Mouse (Mus musculus): ENCODE measurements around the gene Rpl23a. TPM values are rescaled to one million over a fixed set of nuclear protein-coding genes. Genes with fewer than 3 reads are reported as not detected.

Rpl23a gene
- total RNA-seq, 4 experiments from 2014 or later: 1,361 to 1,741 (median 1,547) TPM

DNA sequence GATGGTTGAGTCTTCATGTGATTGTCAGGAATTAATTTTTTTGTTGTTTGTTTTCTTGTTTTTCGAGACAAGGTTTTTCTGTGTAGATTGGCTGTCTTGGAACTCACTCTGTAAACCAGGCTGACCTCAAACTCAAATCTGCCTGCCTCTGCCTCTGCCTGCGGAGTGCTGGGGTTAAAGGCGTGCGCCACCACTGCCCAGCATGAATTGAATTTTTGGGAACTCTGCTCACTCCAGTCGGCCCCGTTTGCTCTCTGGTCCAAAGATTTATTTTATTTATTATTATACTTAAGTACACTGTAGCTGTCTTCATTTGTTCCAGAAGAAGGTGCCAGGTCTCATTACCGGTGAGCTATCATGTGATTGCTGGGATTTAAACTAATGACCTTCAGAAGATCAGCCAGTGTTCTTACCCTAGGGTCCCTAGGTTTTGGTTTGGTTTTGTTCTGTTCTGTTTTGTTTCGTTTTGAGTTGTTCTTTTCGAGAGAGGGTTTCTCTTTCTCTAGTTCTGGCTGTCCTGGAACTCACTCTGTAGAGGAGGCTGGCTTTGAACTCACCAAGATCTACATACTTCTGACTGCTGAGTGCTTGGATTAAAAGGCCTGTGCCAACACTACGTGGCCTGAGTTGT, 615 bp upstream of the Rpl23a start:
- no peak for DNase-seq

DNA sequence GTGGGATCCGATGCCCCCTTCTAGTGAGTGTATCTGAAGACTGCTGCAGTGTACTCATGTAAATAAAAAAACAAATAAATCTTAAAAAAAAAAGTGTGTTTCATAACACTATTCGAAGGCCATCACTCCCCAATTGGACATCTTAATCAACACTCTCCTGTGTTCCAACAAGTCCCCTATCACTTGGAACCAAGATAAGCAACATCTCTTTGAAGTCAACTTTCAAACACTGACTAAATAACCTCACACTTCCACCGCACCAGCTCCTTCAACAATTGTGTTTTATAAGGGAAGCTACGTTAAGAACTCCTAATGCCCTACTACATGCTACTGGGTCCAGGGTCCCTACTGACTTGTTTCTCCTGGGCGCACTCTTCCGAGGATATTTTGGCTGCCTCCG, 934 bp downstream of the Rpl23a start:
- no peak for DNase-seq

DNA sequence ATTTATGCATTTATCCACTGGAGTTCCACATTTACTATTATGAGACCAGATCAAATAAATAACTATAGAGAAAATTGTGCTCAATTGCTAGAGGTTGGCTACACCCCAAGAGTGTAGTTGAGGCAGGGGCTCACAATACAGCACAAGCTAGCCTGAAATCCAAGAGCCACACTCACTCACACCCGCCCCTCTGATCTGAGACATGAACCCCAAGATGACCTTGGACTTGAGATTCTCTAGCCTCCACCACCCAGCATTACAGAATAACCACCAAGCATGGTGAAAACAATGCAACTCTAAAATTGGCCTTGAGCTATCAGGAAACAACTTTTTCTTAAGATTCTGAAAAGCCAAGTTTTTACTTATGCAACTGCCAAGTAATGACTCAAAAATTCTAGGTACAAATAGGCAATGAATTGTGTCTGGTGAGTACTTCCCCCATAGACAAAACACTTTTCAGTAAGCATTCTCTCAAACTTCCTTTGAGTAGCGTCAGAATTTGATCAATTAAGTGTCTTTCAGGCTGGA, 1.5 kb downstream of the Rpl23a start:
- no peak for DNase-seq

DNA sequence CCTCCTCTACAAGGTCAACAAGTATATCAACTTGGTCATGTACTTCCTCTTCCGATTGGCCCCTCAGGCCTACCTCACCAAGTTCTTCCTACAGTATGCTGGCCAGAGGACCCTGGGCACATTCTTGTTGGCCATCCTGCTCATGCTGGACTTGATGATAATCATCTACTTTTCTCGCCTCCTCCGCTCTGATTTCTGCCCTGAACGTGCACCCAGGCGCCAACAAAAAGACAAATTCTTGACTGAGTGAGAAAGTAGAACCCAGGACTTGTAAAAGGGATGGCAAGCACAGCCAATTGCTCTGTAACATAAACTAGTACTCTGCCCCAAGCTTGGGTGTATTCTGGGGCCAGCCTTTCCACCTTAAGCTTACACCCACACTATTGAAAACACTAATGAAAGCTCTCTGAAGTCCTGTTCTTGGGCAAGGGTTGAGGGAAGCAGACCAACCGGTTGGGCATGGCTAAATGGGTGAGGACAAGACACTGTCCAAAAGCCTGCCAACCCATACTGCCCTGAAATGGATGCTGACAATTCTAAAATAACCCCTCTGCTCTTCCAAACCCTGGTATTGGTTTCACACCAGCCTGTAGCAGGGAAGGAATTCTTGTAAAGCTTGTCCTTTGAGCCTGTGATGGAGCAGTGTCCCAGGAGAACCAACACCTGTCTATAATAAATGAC, 3.2 kb downstream of the Rpl23a start:
- no peak for DNase-seq

DNA sequence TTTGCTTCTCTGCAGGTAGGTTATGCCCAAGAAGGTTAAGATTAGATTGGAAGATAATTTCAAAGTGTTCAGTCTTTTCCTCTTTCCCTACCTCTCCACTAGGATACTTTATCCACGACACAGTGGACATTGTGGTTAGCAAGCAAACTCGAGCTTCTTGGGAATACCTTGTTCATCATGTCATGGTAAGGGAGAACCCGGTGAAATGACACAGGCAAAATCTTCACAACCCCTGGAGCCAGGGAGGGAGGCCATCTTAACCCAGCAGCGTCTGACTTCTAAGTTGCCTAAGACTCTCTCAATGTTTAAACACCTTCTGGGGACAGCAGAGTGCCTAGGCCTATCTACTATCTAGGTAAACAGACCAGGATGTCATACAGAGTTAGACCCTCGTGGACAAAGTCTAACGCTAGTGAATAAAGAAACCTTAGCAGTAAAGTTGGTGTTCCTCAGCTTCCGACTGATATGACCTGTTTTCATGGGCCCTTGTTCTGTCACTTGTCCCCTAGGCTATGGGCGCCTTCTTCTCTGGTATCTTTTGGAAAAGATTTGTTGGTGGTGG, 3.9 kb downstream of the Rpl23a start:
- no peak for DNase-seq

DNA sequence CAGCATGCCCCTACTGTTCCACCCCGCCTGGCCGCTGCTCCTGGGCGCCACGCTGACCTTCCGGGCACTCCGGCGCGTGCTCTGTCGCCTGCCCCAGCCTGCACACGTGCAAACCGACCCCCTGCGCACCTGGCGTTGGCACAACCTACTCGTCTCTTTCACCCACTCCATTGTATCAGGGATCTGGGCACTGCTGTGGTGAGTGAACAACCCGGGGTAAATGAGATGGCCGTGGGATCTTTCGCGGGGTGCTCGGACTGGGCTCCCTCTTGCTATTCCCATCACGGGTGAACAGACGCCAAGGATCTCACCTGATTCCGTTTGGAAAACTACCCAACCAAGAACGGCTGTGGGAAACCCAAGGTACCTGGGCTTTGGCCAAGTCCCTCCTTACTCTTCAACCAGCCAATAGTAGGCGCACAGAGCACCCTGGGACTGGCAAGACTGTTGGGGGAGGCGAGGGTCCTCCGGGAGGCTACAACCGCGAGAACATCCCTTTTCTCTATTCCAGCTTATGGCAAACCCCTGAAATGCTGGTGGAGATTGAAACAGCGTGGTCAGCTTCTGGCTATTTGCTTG, 4.4 kb downstream of the Rpl23a start:
- DNase-seq: peak; percentile 66

DNA sequence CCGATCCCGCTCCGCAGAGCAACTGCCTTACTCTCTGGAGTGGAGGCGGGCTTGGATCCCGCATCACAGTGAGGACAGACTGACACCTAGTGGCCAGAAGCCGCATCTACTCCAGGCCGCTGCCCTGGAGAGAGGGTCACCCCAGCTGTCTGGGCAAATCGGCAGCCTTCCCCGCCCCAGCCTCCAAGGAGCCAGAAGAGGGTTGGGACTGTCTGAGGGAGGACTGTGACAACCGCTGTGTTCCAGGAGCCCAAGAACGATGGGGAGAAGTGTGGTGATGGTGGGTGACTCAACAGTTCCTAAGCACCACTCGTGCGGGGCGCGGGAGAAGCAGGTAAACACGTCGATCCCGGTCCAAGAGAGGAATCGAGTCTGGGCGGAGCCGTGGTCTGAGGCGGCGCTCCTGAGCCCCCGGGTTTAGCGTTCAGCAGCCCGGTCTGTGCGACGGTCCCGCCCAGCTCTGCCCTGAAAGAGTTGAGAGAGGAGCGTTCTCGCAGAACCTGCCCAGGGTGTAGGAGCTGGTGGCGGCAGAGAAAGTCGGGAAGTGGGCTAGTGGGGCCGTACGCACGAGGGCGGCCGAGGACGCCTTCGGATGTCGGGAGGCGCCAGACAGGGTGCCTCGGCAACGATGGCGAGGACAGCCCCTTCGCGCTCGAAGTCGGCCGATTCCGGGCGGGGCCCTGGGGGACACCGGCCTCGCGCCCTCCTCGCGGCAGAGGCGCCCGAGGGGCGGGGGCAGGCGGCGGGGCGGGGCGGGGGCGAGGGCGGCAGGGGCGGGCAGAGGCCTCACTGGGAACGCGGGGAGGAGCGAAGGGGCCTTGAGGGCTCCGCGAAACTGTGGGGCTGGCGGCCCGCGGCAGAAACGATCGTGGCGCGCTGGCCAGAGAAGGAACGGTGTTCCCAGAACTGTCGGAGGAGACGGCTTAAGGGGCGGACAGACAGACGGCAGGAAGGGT, 5.2 kb downstream of the Rpl23a start:
- DNase-seq: peak; percentile 94

DNA sequence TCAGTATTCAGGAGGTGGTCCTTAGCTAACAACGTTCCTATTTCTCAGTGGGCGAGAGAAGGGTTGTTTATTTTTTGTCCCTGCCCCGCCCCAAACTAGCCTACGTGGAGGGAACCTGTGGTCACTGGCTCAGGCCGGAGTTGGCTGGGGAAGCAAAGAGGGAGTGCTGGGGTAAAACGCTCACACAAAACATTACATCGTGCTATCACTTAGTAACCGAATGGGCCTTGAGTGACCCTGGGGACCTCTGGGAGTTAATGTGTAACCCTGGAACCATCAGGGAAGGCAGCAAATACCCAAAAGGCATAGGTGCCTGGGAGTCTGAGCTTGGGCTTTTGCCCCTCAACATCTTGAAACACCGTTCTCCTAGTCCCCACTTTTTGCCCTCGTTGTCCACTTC, 5.9 kb downstream of the Rpl23a start:
- no peak for DNase-seq

DNA sequence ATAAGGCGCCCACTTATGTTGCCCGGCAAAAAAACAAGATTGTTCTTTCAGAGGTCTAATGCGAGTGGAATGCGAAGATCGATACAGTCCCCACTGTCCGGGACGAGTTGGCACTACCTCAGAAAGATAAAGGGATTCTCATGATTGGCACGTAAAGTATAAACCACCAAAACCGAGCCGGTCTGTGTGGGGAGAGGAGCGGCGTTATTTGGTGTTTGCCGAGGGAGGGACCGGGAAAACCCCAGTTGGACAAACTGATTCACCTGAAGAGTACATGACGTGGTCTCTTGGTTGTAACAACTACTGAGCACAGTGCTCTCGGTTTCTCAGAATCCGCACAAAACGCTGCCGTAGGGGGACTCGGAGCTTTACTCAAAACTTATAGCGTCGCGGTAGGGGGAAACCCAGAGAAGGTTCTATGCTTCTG, 6.5 kb downstream of the Rpl23a start:
- no peak for DNase-seq

DNA sequence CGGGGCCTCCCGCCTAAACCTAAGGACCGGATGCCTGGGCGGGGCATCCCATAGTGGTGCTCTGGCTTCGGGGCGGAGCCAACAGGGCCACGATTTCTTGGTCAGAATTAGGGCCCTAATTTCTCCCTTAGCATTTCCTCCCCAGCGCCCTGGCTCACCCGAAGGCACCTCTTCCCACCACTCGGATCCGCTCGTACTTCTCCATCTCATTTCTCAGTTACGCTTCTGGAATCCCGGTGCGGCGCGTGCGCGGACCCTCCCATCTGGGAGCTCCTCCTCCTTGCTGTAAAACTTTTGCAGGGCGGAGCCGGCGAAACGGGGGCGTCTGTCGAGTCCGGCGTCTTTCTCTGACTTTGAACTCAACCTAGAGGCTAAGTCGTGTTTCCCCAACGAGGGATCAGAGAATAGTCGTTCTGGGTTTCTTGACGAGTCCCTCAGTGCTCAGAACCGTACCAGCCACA, 7.0 kb downstream of the Rpl23a start, which contains the start of the genes Nek8 and Tlcd1:
Gene Nek8 (minus strand): TSS at position 274 of the 461 bp plus-strand sequence.
Gene Tlcd1 (plus strand): TSS at position 310 of the 461 bp plus-strand sequence.
- peak; percentile 92 for DNase-seq

DNA sequence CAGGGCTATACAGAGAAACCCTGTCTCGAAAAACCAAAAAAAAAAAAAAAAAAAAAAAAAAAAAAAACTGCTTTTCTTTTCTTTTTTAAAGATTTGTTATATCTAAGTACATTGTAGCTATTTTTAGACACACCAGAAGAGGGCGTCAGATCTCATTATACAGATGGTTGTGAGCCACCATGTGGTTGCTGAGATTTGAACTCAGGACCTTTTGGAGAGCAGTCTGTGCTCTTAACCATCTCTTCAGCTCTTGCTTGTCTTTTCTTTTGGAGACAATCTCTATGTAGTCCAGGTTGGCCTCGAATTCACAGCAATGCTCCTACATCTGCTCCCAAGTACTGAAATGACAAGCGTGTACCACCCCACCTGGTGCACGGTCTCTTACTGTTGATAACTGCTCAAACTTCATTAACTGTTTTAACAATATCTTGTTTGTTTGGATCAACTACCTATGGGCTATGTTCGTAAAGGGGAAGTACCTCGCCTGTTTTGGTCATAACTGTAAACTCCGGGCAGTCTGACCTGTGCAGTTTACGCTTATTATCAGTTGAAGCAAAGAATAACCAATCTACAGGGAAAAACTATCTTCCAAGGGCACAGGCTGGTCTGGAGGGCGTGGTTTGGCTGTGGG, 7.5 kb downstream of the Rpl23a start:
- DNase-seq: no peak

DNA sequence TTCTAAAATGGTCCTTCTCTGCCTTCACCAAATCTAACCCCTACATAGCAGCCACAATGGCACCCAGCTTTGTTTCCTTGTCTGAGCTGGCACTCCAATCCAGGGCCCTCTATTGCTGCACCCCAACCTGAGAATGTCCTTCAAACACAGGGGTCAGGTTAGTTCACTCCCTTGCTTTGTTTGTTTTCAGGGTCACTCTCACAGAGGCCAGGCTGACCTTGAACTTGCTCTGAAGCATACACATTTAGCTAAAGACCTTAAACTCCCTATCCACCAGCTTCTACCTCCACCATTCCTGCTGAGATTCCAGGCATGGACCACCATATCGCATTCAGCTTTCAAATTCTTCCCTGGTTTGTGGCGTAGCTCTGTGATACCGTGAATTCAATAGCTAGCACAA, 8.9 kb downstream of the Rpl23a start:
- DNase-seq: no peak

DNA sequence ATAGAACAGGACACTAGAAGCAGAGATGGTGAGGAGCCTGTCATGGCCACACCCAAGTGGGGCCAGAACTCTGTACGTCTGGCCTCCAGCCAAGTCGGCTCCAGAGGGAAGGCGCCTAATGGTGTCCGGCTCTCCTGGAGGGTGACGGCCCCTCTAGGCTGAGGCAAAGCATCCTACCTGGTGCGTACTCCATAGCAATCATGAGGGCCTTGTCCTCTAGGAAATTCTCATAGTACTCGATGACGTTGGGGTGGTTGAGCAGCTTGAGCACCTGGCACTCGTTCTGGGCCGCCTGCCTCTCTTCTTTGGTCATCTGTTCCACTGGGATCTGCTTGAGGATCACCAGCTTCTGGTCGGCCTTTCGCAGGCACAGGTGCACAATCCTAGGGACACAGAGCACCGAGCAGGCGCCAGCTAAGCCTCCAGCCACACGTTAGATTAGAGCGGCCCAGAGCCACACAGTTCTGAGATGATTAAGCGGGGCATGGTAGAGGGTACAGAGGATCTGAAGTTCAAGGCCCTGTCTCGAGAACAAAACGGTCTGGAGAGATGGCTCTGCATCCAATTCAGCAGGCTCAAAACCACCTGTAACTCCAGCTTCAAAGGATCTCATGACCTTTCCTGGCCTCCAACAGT, 10.5 kb downstream of the Rpl23a start:
- DNase-seq: no peak

DNA sequence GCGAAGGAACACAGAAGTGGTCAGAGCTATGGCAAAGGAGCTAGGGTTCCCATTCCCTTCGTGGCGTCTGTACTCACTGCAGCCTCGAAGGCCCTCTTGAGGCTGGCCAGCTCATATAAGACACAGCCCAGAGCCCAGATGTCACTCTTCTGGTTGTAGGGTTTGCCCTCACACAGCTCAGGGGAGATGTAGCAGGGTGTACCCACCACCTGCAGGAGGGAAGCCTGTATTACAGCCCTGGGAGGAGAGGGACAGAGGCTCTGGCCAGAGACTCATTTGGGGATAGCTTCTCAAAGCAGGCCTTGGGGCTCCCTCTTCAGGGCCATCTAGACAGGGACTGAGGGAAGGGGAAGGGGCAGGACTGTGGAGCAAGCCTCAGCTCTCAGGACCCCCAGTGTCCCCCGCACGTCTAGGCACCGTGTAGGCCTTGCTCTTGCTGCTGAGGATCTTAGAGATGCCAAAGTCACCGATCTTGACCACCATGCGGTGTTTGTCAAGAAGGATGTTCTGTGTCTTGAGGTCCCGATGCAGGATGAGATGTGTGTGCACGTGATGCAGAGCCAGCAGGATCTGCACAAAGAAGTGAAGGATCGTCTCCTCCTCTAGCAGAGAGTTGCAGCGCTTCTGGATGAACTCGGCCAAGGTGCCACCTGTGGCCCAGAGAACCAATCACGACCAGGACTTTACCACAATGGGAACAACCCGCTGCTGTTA, 11.2 kb downstream of the Rpl23a start:
- no peak for DNase-seq

DNA sequence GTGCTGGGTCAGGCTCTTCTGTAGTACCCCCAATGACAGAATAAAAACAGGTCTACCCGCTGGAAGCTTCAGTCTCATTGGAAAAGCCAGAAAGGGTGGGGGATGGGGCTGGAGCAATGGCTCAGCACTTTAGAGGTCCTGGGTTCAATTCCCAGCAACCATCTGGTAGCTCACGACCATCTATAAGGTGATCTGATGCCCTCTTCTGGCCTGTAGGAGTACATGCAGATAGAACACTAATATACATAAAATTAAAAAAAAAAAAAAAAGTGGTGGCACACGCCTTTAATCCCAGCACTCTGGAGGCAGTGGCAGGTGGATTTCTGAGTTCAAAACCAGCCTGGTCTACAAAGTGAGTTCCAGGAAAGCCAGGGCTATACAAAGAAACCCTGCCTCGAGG, 12.1 kb downstream of the Rpl23a start:
- DNase-seq: no peak

DNA sequence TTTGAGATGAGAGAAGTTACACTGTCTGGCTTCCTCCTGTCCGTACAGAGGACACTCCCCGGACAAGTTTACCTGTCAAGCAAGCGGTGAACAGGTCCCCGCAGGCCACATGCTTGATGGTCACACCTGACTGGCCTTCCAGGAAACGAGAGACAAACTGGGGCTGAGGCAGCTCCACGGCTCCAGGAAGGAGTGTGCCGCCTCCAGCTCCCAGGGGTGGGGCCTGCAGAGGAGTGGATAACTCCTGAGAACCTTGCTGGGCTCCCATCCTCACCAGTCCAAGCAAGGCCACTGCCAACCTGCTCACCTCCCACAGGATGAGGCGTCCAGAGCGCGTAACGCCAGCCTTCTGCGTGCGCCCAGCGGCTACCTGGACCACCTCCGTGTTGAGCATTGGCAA, 13.1 kb downstream of the Rpl23a start:
- DNase-seq: no peak

DNA sequence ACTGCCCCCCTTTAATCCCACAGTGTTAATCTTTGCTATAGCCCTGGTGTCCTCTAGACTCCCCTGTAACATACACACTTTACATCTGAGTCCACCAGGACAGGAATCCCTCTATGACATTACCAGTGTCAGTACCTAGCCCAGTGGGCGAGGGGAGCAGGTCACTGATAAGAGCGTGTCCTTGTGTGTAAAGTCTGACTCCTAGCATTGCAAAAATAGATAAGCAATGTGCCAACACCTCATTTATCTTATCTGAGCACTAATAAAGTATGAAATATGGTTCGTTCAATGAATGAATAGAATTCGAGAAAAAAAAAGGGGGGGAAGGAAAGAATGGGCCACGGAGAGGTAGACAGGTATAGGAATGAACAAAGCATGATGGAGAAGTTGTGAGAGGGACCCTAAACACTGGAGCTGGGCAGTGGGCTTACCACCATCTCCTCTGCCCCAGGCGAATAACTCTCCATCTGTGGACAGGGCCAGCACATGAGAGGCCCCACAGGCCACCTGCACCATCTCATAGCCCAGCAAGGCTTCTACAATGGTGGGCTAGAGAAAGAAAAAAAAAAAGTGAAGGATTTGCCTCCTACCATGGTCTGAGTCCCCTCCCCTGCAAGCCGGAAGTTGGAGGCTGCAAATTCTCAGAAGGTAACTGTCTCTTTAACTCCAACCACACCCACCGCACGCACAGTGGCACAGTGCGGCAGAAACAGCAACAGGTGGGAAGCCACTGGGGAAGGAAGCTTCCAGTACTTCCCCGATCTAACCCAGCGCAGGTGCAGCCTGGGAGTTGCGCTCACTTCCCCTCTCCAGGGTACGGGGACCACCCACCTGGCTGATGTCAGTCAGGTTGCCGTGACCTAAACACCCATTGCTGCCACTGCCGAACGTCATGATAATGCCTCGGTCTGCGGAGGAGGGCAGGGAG, 14.6 kb downstream of the Rpl23a start:
- no peak for DNase-seq

DNA sequence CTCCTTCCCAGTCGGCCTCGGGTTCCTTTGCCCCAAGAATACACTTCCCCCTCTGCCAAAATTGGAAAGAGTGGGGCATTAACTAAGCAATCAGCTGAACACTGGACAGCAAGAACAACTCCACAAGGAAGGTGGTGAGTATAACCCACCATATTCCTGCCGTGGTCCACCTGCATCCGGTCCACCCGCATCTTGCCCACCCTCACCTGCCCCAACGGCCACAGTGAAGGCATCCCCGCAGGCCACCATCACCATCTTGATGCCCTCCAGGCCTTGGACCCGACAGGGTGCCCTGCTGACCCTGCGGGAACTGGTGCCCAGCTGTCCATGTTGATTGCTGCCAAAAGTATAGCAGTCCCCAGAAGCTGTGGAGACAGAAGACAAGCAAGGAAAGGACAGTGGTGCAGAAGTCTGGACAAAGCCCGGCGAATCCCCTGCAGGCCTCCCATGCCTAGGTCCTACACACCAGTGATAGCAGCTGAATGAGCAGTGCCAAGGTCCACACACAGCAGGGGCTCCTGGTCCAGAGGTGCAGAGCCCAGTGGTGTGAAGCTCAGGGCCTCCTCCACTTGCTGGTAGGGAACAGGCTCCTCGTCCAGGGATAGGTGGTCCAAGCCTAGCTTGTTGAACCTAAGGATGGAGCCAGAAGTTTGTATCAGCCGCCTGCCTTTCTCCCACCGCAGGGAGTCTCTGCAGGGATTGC, 16.0 kb downstream of the Rpl23a start:
- DNase-seq: no peak

DNA sequence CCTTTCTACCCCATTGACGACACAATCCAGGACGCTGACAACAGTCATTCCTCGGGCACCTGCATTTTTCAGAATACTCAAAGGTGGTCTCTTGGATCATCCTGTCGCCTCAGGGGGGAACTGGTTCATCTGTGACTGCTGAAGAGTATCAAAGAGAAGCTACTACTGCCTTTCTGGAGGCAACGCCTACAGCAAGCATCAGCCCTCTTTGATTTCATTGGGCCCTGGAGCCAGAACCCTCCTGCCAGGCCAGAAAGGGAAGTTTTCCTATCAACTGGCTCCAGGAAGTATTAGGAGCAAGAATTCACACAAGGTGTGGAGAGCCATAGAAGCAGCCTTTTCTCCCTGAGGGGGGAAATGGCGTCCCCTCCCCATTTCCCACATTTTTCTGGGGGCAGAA, 16.7 kb downstream of the Rpl23a start:
- no peak for DNase-seq
